Mouse (Mus musculus) natural killer cell, adult 2 months (primary cell): ENCODE results near the gene Nol3.
A peak's percentile ranks its signal among the peaks of the same experiment; 100 is the strongest.

Source experiments
- DNase-seq, 2 experiments: peaks; one replicate each; pipeline ENCODE4 v3.0.0; 2022; ENCODE audit warnings: low spot score in 2 of 2

Nol3 gene

DNA sequence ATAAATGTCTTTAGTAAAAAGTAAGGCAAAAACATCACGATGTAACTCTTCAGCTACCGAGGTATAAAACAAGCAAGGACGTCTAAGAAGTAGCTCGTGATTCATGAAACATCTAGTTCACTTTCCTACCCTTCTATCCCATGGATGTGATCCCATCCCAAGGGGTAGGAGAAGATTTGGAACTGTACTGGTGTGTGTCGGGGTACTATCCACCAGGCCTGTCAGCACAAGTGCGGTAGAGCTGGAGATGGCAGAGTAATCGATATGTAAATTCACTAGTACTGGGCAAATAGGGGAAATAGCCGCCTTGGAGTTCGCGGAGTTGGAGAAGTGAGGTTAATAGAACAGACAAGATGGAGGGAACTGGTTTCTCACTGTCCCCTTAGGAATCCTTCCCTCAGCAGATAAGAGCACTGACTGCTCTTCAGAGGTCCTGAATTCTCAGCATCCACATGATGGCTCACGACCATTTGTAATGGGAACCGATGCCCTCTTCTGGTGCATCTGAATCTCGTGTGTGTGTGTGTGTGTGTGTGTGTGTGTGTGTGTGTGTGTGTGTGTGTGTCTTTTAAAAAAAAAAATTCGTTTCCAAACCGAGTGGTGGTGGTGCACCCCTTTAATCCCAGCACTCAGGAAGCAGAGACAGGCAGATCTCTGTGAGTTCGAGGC lies 12.6 kb upstream of the Nol3 start:
- DNase-seq, result no peak

DNA sequence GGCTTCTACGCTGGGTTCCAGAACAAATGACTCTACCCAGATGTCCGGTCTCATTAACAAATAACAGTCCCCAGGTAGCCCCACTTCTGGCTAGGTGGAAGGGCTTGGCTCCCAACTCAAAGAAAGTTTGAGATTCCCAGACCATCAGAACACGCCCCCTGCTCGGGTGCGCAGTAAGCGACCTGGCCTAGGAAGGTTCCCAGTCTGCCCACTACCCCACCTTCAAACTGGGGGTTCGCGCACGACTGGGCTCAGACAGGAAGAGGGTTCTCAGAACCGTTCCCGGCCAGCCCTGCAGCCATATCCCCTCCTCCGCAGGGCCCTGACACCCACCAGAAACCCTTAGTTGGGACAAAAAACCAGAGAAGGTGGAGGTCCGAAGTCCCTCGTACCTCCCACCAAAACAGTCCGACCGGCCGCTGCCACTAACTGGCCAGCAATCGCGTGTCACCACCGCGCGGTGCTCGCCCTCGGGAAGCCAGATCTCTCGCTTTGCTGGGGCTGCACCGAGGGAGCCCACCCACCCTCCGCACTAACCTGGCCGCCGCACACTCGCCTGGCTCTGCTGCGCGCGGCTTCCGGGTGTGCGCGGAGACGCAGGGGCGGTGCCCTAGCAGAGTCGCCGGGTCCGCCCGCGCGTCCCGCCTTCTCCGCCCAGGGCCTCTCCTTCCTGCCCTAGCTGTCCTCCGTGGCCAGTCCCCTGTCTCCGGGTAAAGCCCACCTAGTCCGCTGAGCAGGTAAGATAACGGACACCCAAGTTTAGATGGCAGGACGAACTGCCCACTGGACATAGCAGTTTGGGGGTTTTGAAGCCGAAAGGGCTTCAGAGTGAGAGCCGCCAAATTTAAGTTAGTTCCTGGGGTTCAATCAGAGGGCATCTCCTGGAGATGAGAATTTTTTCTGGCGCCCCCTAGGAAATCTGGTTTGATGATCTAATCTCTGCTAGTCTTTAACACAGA lies 11.6 kb upstream of the Nol3 start, which contains the start of the genes Tradd and Fbxl8:
TSS of gene Tradd (minus strand) at position 586 of the 959 bp plus-strand sequence.
TSS of gene Fbxl8 (plus strand) at position 625 of the 959 bp plus-strand sequence.
- peak; percentile 61 to 65 for DNase-seq

GRCm38 (mm10) chr8:105265128-105265527 lies 10.8 kb upstream of the Nol3 start:
- DNase-seq, result peak; percentile 74 to 77

- DNase-seq, result peak in 1 of 2 experiments; percentile 53
These were observed 9.2 kb upstream of the Nol3 start for GRCm38 (mm10) chr8:105266775-105267174.

GRCm38 (mm10) chr8:105268342-105269074 lies 7.4 kb upstream of the Nol3 start:
- DNase-seq, result no peak

GRCm38 (mm10) chr8:105269075-105269458 lies 6.9 kb upstream of the Nol3 start:
- DNase-seq, result no peak

DNA sequence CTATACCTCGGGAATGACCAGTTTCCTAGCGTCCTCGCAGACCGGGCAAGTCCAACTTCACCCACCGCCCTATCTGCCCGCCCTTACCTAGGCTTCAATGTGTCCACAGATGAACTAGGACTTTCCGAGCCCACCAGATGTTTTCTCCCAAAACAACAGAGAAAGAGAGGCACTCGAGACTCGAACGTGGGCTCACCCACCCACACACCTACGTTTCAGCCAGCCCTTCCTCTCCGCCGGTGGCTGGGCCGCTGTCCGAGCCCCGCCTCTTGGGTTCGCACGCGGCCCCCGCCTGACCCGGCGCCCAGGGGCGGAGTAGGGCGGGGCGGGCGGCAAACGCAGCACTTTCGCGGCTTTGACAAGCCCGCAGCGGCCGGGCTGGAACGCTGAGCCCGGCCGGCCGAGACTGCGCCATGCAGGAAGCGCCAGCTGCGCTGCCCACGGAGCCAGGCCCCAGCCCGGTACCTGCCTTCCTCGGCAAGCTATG lies 6.4 kb upstream of the Nol3 start, which contains the start of gene Hsf4:
TSS of gene Hsf4 (plus strand) at position 341 of the 487 bp plus-strand sequence.
- DNase-seq, result peak; percentile 37 to 49

DNA sequence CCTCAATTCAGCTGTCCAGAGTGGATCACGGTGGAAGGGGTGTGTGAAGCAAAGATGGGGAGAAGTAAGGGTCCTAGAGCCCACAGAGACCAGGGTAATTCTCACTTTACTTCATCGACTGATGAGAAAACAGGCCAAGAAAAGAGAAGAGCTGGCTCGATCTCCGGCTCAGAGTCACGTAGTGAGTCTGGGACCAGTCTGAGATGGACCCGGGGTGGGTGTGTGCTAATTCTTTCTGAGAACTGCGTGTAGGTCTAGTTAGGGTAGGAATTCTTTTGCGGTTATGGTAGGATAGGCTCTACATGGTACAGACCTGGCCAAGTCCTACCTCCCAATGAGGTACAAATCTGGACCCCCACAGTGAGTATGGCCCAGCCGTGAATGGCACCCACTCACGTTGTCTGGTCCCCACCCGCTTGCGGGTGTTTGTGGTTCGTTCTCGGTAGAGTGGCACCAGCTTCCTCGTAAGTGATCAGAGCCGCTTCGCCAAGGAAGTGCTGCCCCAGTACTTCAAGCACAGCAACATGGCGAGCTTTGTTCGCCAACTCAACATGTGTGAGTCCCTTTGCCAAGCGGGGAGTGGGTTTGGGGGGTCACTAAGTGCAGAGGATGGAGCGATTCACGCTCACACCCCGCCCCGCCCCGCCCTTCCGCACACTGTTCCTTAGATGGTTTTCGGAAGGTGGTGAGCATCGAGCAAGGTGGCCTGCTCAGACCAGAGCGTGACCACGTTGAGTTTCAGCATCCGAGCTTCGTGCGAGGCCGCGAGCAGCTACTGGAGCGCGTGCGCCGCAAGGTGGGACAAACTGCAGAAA lies 5.6 kb upstream of the Nol3 start:
- DNase-seq, result peak; percentile 48 to 55

GRCm38 (mm10) chr8:105270916-105271186 lies 5.1 kb upstream of the Nol3 start:
- DNase-seq, result no peak

GRCm38 (mm10) chr8:105275387-105275786 lies 553 bp upstream of the Nol3 start:
- DNase-seq, result no peak

- DNase-seq, result no peak
These were observed 566 bp downstream of the Nol3 start for GRCm38 (mm10) chr8:105276292-105277120.

DNA sequence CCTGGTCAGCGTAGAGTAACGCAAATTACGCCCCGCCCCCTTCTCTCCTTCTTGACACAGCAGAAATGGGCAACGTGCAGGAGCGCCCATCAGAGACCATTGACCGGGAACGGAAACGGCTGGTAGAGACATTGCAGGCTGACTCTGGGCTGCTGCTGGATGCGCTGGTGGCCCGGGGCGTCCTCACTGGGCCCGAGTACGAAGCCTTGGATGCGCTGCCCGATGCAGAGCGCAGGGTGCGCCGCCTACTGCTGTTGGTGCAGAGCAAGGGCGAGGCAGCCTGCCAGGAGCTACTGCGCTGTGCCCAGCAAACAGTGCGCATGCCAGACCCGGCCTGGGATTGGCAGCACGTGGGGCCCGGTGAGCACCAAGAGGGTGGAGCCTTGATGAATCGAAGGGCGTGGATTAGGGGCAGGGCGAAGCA lies 3.0 kb downstream of the Nol3 start:
- DNase-seq, result no peak

DNA sequence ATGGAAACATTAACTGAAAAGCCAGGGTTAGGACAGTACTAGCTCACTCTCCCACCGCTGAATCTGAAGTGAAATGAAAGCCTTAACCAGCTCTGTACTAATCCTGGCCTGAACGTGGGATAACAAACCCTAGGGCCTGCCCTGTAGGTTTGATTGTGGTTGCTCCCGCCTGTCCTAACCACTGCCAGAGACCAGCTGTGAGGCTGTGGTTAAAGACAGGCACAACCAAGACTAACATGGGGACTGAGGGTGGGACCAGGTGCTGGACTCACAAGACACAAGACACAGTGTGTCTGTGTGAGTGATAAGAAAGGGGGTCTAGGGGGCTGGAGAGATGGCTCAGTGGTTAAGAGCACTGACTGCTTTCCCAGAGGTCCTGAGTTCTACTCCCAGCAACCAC lies 4.6 kb downstream of the Nol3 start:
- no peak for DNase-seq

DNA sequence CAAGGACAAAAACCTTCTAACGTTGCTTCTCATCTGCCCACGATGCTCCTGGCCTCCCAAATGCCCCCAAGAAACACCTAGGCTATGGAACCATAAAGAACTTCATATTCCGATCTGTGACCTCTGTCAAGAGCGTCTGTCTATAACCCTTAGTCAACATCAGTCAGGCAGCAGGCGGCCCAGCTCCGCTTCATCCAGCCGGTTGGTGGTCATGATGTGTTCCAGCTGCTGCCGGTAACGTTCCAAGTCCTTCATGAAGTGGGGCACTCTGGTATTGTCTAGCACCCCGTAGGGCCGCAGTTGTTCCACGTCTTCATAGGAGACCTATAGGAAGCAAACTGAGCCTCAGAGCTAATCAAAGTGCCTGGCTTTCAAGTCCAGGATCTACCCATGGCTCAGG lies 5.9 kb downstream of the Nol3 start:
- no peak for DNase-seq

DNA sequence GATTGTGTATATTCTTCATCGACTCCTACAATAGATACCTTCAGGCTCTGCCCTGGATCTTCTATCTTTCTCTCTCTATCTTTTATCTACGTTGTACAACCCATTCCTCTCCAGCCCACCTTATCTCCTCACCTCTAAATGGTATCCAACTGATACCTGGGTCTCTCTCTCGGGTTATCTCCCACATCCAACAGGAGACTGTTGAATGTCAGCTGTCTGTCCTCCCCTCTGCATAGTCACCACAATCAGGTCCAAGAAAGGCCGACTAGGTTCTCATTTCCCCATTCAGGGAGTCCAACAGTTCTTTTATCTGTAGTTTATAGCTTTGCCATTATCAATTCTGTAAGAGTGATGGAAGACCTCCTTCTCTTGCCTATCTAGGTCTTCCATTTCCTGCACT lies 6.3 kb downstream of the Nol3 start:
- DNase-seq, result no peak

- no peak for DNase-seq
These were observed 7.1 kb downstream of the Nol3 start for GRCm38 (mm10) chr8:105283074-105283473.

DNA sequence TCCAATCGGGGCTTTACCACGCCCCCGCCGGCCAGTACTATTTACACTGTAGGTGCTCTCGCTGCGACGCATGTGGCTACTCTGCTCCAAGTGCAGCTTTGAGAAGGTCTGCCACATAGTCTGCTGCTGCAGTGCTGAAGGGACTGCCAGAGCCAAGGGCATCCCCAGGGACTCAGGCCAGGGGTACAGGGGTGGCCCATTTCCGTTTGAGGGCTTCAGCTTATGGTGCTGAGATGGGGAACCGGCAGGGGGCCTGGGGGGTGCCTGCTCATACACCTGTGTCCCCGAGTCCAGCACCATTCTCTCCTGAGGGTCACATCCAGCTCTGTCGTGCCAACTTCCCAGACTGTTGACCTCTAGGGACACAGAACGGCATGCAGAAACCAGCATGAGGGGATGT lies 9.6 kb downstream of the Nol3 start:
- DNase-seq, result no peak

DNA sequence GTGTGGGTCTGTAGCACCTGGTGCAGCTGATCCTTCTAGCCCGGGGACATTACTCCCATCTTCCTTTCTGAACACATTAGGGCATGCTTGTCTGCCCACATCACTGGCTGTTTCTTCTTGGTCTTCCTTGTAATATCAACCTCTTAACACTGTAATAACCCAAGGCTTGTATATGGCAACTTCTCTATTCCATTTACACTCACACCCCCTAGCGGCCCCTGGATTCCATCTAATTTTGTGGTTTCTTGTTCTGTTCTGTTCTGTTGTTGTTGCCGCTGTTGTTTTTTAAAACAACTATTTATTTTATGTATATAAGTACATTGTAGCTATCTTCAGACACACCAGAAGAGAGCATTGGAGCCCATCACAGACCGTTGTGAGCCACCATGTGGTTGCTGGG lies 11.0 kb downstream of the Nol3 start:
- no peak for DNase-seq

- DNase-seq, result no peak
These were observed 12.3 kb downstream of the Nol3 start for GRCm38 (mm10) chr8:105288231-105288630.
